Mouse (Mus musculus) myocyte (in vitro differentiated cells): ENCODE results near the gene Dlx4.

Experiments used
- CEBPB ChIP-seq: IDR thresholded peaks from 2 replicates; pipeline ENCODE4 v1.6.1; 2011; ENCODE audit warnings: mild to moderate bottlenecking, moderate library complexity; ENCODE audit not compliant: poor library complexity, insufficient read depth, severe bottlenecking
- E2F4 ChIP-seq: IDR thresholded peaks from one replicate; pipeline ENCODE4 v1.6.1; 2011; ENCODE audit warnings: mild to moderate bottlenecking, control low read depth, moderate library complexity; ENCODE audit not compliant: insufficient read depth
- MAX ChIP-seq: IDR thresholded peaks from one replicate; pipeline ENCODE4 v1.6.1; 2011; ENCODE audit warnings: low read depth, mild to moderate bottlenecking, control low read depth
- MYOG ChIP-seq, 3 experiments: IDR thresholded peaks; one replicate each; pipeline ENCODE4 v1.6.1; 2011; ENCODE audit warnings: control low read depth in 2 of 3, low read depth in 2 of 3, mild to moderate bottlenecking in 2 of 3; ENCODE audit not compliant: insufficient read length in 2 of 3, control insufficient read depth in 1 of 3, insufficient read depth in 1 of 3
- POLR2A ChIP-seq: IDR thresholded peaks from one replicate; pipeline ENCODE4 v1.6.1; 2011; ENCODE audit warnings: low read depth, mild to moderate bottlenecking, control low read depth, moderate library complexity; ENCODE audit not compliant: insufficient read length
- POLR2AphosphoS2 ChIP-seq: IDR thresholded peaks from one replicate; pipeline ENCODE4 v1.6.1; 2011; ENCODE audit warnings: low read depth, control low read depth; ENCODE audit not compliant: insufficient read length
- SRF ChIP-seq: IDR thresholded peaks from one replicate; pipeline ENCODE4 v1.6.1; 2011; ENCODE audit warnings: low read depth; ENCODE audit not compliant: control insufficient read depth, insufficient read length
- USF1 ChIP-seq: IDR thresholded peaks from one replicate; pipeline ENCODE4 v1.6.1; 2011; ENCODE audit warnings: low read depth, mild to moderate bottlenecking, control low read depth, moderate library complexity

- TF ChIP-seq POLR2A (peak; percentile 98), MYOG (IDR thresholded peaks at IDR 0.05; ENCODE audit: control insufficient read depth in 1 of 3, insufficient read depth in 1 of 3, insufficient read length in 2 of 3, low read depth in 2 of 3) (peak in 1 of 3 experiments; percentile 7), CEBPB (no peak), E2F4 (no peak), MAX (no peak), POLR2AphosphoS2 (peak; percentile 95), USF1 (no peak), SRF (no peak)
Observed at GRCm38 (mm10) chr11:95119990-95120632, 26.0 kb downstream of the Dlx4 start, which contains the start of gene Dlx3.
